Mouse (Mus musculus): ENCODE results near the gene Snx25.
"Not testable (repeated sequence)": the region's sequence is repeated elsewhere in the genome, so short reads cannot be mapped to it uniquely, and the experiment has no call there.

Snx25 gene

DNA sequence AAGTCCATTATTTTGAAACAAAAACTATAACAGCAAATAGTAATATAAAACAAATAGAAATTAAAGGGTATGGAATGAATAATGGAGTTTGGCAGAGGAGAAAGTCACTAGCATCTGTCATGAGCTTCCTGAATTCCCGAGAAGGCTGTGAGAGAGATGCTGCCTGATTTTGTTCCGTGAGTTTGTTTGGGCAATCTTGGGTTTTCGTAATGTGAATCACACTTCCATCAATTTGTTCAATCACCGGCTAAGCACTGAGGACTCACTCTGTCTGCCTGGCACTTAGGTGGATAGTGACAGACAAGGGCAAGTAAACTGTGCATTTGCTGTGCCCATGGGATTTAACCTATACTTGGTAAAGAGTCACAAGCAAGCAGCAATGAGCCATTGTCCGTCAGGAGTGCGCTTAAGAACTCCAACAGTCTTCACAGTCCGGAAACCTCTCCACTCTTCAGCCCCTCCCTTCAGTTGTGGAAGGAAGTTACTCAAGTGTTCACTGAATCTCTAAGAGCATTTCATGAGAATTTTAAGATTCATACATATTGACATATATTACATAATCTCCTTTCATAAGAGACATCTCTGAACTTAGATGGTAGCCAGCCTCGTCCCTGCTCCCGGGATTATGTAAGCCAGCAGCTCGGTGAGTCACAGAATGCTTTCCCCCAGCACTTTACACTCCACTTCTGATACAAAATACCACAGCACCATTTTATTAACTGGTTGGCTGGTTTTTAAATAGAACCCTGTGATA lies 13.9 kb downstream of the Snx25 start:
- DNase-seq (ENCODE audit: low read depth, low spot score) = no peak

GRCm38 (mm10) chr8:46137336-46137735 lies 14.6 kb downstream of the Snx25 start:
- DNase-seq (ENCODE audit: low read depth, low spot score) = no peak

DNA sequence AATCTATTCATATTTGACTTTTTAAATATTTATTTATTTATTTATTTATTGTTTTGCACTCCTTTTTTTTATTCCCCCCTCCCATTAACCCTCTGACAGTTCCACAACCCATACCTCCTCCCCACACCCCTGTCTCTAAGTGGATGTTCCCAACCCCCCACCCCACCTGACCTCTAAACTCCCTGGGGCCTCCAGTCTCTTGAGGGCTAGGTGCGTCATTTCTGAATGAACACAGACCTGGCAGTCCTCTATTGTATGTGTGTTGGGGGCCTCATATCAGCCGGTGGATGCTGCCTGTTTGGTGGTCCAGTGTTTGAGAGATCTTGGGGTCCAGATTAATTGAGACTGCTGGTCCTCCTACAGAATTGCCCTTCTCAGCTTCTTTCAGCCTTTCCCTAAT lies 16.4 kb downstream of the Snx25 start:
- DNase-seq (ENCODE audit: low read depth, low spot score) = not testable (repeated sequence)

GRCm38 (mm10) chr8:46130426-46130825 lies 21.5 kb downstream of the Snx25 start:
- no peak for DNase-seq (ENCODE audit: low read depth, low spot score)

DNA sequence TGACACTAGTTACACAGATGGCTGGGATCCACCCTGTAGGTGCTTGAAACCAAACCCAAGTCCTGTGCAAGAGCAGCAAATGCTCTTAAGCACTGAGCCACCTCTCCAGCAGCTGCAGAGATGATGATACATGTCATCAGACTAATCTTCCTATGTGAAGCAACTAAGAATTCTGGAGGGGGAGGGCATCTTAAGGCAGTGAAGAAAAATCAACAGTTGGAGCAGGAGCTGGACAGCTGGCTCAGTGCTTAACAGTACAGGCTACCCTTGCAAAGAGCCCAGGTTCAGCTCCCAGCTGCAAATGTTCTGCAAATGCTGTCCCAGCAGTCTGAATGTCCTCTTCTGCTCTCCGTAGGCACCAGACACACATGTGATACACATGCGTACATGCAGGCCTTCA lies 29.5 kb downstream of the Snx25 start:
- peak; percentile 25 for DNase-seq (ENCODE audit: low read depth, low spot score)

DNA sequence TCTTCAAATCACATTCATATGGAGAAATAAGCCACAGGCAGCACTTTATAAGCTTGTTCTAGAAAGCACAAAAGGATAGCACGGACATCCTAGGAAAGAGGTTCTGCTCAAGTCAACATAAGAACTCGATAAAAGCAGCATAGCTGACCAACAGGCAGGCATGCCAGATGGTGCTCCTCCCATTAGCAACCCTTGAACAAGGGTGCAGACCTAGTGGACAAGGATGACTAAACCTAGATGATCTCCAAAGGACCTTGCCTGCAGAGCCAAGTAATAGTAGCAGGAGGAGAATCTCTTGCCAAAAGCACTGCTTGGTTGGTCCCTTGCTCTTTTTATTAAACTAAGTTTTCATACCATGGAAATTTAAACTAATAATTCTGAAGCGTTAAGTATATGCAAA lies 32.8 kb downstream of the Snx25 start:
- DNase-seq (ENCODE audit: low read depth, low spot score) = no peak

GRCm38 (mm10) chr8:46117172-46117571 lies 34.8 kb downstream of the Snx25 start:
- DNase-seq (ENCODE audit: low read depth, low spot score) = no peak

DNA sequence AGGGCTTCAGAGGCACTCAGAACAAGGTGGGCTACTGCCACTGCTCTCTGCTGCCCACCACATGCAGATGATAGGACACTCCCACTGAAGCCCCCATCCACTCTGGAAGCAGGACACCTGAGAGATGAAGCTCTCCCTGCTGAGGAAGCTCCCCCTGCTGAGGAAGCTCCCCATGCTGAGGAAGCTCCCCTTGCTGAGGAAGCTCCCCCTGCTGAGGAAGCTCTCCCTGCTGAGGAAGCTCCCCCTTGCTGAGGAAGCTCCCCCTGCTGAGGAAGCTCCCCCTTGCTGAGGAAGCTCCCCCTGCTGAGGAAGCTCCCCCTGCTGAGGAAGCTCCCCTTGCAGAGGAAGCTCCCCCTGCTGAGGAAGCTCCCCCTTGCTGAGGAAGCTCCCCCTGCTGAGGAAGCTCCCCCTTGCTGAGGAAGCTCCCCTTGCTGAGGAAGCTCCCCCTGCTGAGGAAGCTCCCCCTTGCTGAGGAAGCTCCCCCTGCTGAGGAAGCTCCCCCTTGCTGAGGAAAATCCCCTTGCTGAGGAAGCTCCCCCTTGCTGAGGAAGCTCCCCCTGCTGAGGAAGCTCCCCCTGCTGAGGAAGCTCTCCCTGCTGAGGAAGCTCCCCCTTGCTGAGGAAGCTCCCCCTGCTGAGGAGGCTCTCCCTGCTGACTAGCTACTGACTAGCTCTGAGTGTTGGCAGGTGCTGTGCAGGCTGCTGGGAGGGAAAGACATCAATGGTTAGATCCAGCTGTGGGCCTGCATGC lies 38.4 kb downstream of the Snx25 start:
- DNase-seq (ENCODE audit: low read depth, low spot score) = not testable (repeated sequence)

GRCm38 (mm10) chr8:46107690-46108089 lies 44.3 kb downstream of the Snx25 start:
- no peak for DNase-seq (ENCODE audit: low read depth, low spot score)

DNA sequence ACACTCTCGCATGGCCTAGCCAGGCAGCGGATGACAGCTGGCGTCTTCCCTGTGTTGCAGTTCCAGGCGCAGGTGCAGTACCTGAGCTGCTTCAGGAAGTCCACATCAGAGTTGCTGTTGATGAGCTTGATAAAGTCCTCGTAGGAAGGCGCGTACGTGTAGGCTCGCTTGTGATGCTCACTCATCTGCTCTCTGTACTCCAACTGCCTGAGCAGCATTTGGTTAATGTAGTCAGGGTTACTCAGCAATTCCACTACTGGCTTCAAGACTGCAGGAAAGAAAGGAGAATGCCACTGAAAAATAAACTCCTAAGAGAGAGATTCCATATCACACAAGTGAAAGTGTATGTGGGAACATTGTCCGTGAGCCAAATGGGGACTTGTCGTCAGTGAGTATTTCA lies 48.5 kb downstream of the Snx25 start:
- no peak for DNase-seq (ENCODE audit: low read depth, low spot score)

GRCm38 (mm10) chr8:46092667-46093360 lies 59.1 kb downstream of the Snx25 start:
- DNase-seq (ENCODE audit: low read depth, low spot score) = no peak

DNA sequence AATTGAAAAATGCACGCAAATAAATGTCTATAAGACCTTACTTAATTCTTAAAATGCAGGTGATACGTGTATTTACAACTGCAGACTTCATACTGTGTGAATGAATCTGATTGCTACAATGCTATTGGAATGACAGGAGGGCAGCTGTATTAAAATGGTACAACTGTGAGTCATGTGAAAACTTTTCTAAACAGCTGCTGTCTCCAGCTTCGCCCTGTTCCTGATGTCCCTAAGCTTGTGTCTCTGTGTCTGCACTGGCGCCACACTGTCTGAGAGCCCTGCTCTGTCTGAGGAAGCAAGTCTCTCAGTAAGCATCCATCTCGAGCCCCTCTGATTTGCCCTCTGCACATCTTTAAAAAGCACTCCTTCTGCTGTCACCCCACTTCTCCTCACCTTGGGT lies 68.8 kb downstream of the Snx25 start:
- DNase-seq (ENCODE audit: low read depth, low spot score) = no peak

- DNase-seq (ENCODE audit: low read depth, low spot score) = no peak
These were observed 70.9 kb downstream of the Snx25 start for GRCm38 (mm10) chr8:46081030-46081429.

DNA sequence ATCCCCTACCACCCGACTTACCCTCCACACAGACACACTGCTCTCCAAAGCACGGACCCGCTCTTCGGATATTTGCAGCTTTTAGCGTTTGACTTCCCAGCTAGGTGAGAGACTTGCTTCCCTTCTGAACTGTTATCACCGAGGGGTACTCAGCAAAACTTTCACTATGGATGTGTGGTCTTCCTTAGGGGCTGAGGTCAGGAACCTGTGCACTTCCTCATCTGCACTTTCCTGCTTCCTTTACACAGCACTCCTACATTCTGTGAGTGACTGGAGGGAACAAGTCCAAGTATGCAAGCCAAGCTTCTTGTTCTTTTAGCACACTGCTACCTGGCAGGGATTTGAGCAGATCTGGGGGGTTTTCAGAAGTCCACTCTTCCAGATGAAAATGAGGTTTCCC lies 73.1 kb downstream of the Snx25 start:
- DNase-seq (ENCODE audit: low read depth, low spot score) = no peak

- no peak for DNase-seq (ENCODE audit: low read depth, low spot score)
These were observed 76.7 kb downstream of the Snx25 start for GRCm38 (mm10) chr8:46075223-46075622.

GRCm38 (mm10) chr8:46073540-46074140 lies 78.3 kb downstream of the Snx25 start:
- no peak for DNase-seq (ENCODE audit: low read depth, low spot score)

DNA sequence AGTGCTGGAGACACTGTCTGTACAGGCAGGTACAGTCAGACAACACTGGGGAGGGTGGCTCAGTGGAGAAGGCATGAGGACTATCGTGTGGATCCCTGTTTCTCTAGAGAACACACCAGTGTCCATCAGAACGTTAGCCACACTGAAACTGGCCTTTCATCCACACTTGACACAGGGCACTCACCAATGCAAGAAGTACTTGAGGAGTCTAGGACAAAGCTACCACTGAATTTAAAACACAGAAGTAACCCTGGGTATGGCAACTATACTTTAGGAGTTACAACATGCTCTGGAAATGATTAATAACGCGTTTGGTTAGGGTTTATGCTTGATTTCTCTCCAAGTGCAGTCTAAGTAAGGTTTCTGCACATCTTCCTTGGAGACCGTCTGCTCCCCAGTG lies 79.2 kb downstream of the Snx25 start:
- DNase-seq (ENCODE audit: low read depth, low spot score) = no peak

DNA sequence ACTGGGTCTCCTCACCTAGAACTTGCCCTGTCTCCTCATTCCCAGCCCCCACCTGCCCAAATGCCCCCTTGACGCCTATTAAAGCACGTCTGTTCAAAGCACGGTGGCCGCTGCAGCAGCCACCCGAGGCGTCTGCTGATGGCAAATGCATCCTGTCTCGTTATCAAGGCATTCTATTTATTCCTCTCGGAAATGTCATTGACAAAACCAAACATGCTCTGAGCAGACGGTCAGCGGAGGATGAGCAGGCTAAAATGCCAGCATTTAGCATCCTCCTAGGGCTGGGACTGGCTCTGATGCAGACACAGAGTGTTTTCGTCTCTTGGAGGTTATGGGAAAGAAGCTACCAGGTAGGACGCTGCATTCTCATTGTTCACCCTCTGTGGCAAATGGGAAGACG lies 111.7 kb downstream of the Snx25 start:
- DNase-seq (ENCODE audit: low read depth, low spot score) = no peak

GRCm38 (mm10) chr8:46039666-46040065 lies 112.3 kb downstream of the Snx25 start:
- DNase-seq (ENCODE audit: low read depth, low spot score) = no peak

- DNase-seq (ENCODE audit: low read depth, low spot score) = no peak
These were observed 115.7 kb downstream of the Snx25 start for GRCm38 (mm10) chr8:46036217-46036616.

- DNase-seq (ENCODE audit: low read depth, low spot score) = no peak
These were observed 127.6 kb downstream of the Snx25 start for GRCm38 (mm10) chr8:46024392-46024791.

DNA sequence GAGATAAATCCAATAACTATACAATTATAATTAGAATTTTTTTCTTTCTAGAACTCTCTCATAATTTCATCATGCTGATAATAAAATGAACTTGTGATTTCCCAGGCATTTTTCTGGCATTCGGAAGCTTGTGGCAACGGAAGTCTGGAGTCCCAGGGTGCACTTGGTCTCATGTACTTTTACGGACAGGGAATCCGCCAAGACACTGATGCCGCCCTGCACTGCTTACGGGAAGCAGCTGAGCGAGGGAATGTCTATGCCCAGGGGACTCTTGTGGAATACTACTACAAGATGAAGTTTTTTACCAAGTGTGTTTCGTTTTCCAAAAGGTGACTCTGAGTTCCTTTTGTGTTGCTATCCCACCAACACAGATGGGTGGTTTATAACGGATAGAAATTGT lies 129.2 kb downstream of the Snx25 start:
- DNase-seq (ENCODE audit: low read depth, low spot score) = no peak

All from retina, postnatal 7 days (tissue).